Mouse (Mus musculus): ENCODE measurements around the gene Dus2.

Gene Dus2

DNA sequence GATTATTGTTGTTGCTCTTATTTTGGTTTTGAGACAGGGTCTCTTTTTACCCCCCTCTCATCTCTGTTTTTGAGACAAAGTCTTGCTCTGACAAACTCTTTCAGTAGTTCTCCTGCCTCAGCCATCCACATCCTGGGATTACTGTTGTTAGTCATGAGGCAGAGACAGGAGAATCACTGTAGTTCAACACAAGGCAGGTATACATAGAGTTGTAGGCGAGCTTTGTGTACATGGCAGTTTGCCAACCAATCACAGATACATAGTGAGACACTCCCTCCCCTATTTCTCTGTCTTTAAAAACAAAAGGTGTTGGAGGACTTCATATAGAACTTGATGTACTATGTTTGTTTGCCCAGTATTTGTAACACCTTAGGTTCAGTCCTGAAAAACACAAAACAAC lies 83.5 kb downstream of the Dus2 start:
- intact Hi-C loops (cut with DNase I), result no loop called here

DNA sequence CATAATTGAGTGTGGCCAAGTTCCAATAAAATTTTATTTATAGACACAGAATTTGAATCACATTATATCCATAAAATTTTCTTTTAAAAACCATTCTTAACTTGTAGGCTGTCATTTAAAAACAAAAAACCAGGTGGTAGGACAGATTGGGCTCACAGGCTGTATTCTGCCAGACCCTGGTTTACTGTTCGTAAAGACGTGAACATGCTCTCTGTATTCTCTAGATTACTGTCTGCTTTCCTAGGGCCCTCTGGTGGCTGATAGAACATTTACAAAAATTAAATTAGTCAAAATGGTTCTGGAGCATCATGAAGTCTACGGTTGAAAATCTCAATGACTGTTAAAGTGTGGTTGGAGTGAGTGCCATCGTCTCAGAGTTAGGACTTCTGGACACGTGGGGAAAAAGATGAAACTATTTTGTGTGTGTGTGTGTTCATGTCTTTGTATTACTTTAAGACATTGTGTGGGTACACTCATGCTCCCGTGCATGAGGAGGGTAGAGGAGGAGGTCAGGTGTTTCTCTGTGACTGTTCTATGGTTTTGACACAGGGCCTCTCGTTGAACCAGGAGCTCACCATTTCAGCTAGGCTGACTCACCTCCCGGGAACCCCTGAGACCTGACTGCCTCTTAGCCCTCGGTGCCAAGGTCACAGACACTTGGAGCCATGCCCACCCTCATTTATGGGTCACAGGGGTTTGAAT lies 84.2 kb downstream of the Dus2 start:
- intact Hi-C loops (cut with DNase I), result no loop called here

- intact Hi-C loops (cut with DNase I), result no loop called here
Measured at GRCm38 (mm10) chr8:106075863-106076174, 84.7 kb downstream of the Dus2 start.

GRCm38 (mm10) chr8:106076612-106077011 lies 85.5 kb downstream of the Dus2 start:
- intact Hi-C loops (cut with DNase I), result no loop called here

DNA sequence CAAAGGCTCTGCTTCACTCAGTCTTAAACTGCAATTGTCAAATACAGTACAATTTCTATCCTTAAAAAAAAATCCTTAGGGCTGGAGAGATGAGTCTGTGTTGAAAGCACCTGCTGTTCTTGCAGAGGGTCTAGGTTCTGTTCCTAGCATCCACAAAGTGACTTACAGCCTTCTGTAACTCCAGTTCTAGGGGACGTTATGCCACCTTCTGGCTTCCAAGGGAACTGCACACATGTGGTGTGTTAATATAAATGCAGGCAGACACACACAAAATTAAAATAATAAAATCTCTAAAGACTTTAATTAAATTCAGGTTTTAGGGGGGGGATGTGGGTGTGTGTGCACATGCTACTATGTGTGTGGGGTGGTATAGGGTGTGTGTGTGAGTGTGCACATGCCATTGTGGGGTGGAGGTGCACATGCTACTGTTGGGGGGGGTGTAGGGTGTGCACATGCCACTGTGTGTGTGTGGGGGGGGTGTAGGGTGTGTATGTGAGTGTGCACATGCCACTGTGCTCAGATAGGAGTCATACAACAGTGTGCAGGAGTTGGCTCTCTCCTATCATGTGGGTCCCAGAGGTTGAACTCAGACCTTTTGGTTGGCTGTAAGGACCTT lies 86.4 kb downstream of the Dus2 start:
- intact Hi-C loops (cut with DNase I), result no loop called here

- intact Hi-C loops (cut with DNase I), result no loop called here
Measured at GRCm38 (mm10) chr8:106102321-106102720, 111.2 kb downstream of the Dus2 start.

Small RNA genes within 50 kb of the gene (microRNA-seq; reads per million reads assigned to microRNA genes)
- gene Mir7074, result 0.11 to 0.12 reads per million in 2 experiments

Measured in adrenal gland (tissue).